Comparison of ENCODE assay signal across 15 mouse cellular contexts in the genomic region with DNA sequence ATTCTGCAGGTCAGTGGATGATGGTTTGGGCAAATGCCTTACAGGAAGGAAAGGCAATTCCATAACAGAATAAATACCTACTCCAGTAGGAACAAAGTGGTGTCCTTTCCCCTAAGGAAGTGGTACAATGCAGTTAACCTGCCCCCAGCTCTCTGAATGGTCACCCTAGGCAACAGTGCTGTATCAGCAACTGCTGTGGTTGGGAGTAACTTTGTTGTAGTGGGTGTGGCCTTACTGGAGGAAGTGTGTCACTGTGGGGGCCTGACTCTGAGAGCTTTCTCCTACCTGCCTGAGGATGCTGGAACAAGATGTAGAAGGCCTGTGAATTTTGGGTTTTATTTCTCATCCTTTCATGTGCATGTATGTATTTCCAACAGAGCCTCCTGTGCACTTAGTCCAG. TPM values are rescaled to one million over a fixed set of nuclear protein-coding genes. Genes with fewer than 3 reads are reported as not detected.
"Had no signal": no experiment of that assay in that cellular context is flagged by ENCODE, and none has a peak within 500 bp of the region (broad histone marks: within the 10 kb centered on the region; RNA-seq: fewer than 3 reads in every experiment).

No protein-coding gene starts in this region.

RNA-seq across cellular contexts. Expression of gene Hist1h2br, which starts 12.8 kb away (rescaled TPM):
- polyA plus RNA-seq: macrophage had no signal

RNA-seq across cellular contexts. Expression of gene Hist1h4n, which starts 14.4 kb away (rescaled TPM):
- polyA plus RNA-seq: macrophage had no signal

RNA-seq across cellular contexts. Expression of gene Hist1h4m, which starts 34.8 kb away (rescaled TPM):
- polyA plus RNA-seq: intestine, postnatal 0 days; kidney, adult 2 months; kidney, embryonic 14.5 days; kidney, postnatal 0 days; limb, embryonic 10.5 days; limb, embryonic 13.5 days; liver, postnatal 0 days; lung, embryonic 14.5 days; lung, postnatal 0 days; macrophage; midbrain, embryonic 12.5 days; midbrain, embryonic 15.5 days; neural tube, embryonic 12.5 days; neural tube, embryonic 15.5 days had no signal

RNA-seq across cellular contexts. Expression of gene Hist1h2ao, which starts 36.1 kb away (rescaled TPM):
- polyA plus RNA-seq: intestine, postnatal 0 days; kidney, adult 2 months; kidney, embryonic 14.5 days; kidney, postnatal 0 days; large intestine, adult 2 months; limb, embryonic 13.5 days; liver, postnatal 0 days; lung, postnatal 0 days; macrophage; midbrain, embryonic 12.5 days; midbrain, embryonic 15.5 days; neural tube, embryonic 12.5 days had no signal
